Mouse (Mus musculus): ENCODE results near the gene Ms4a8a. TPM values are rescaled to one million over a fixed set of nuclear protein-coding genes. Genes with fewer than 3 reads are reported as not detected.
"Not testable (repeated sequence)": the region's sequence is repeated elsewhere in the genome, so short reads cannot be mapped to it uniquely, and the experiment has no call there.

The Ms4a8a gene
- polyA plus RNA-seq (2012; rRNA removed) (0.08 and 0.25 TPM in 2 replicates), polyA plus RNA-seq (2014; fragmentation: Nextera tagmentation; extraction: Ambion mirVana) (0.11 TPM in 1 of 2 replicates, not detected in the other)

DNA sequence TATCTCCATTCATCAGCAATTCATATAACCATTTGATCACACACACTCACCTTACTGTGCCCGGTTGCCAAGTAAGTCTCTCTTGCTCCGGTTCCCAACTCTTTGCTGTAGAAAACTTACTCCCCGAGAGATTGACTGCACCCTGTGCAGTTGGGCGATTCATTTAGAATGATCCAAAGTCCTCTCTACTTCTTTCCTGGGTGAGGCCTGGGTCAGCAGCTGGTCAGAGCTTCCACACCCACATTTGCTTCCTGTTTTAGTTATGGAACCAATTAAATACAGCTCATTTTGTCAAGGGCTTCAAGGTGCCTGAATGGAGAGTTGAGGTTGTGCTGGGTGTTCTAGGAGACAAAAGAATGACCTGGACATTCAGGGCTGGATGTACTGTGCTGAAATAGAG, at the start of gene Ms4a8a:
Ms4a8a (minus strand) TSS at position 169 of the 400 bp plus-strand sequence.
- Histone ChIP-seq H3K9ac (replicated peaks) (no peak within 1 kb of the TSS), H3K27ac (no peak within 1 kb of the TSS), H3K27me3 (ENCODE audit: control insufficient read depth, insufficient read depth, low read length) (no peaks in the 10 kb centered on the region), H3K4me3 (ENCODE audit: insufficient read depth in 1 of 2, low read depth in 2 of 2, low read length in 2 of 2) (no peak within 1 kb of the TSS), H3K36me3 (replicated peaks; ENCODE audit: control insufficient read depth, insufficient read depth, low read depth) (no peaks in the 10 kb centered on the region), H3K4me1 (replicated peaks; ENCODE audit: control insufficient read depth in 2 of 2, insufficient read depth in 2 of 2, low read length in 1 of 2) (no peaks in the 10 kb centered on the region), H3K9me3 (ENCODE audit: control insufficient read depth, low read length) (no peaks in the 10 kb centered on the region), H3K4me2 (ENCODE audit: low read depth) (no peak within 1 kb of the TSS)
- TF ChIP-seq CTCF (IDR thresholded peaks at IDR 0.05; ENCODE audit: low read depth) (no peak), EP300 (IDR thresholded peaks at IDR 0.05; ENCODE audit: low read depth) (no peak)
- DNase-seq (ENCODE audit: low read depth in 3 of 3, low spot score in 3 of 3): no peak
- WGBS (ENCODE audit: insufficient replicate concordance): 54% methylated on average over 4 of the region's 4 CpGs
- no peak for ATAC-seq (ENCODE audit: insufficient read depth)

DNA sequence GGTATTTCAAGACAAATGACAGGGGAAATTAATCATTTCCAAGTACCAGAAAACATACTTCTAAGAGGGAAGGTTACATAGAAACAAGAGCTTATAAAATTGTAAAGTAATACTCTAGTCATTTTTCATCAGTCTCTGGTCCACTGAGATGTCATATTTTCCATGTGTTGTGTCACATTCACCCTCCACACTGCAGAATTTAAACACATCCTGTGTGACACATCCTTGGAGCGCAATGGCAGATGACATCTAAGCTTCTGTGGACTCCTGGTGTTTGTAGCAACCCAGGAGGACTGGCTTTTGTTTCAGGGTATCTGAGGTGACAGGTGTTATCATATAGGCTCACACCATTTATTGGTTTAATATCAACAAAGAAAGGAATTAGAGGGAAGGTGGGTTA, 48.8 kb upstream of the Ms4a8a start:
- no peak overlapping the region for H3K9ac ChIP-seq (replicated peaks)
- ATAC-seq (ENCODE audit: insufficient read depth): no peak
- 71% methylated on average over 1 of the region's 1 CpGs for WGBS (ENCODE audit: insufficient replicate concordance)
- no peak overlapping the region for H3K27ac ChIP-seq
- H3K9me3 ChIP-seq (ENCODE audit: control insufficient read depth, low read length): no peaks in the 10 kb centered on the region
- no peaks in the 10 kb centered on the region for H3K4me1 ChIP-seq (replicated peaks; ENCODE audit: control insufficient read depth in 2 of 2, insufficient read depth in 2 of 2, low read length in 1 of 2)
- H3K27me3 ChIP-seq (ENCODE audit: control insufficient read depth, insufficient read depth, low read length): no peaks in the 10 kb centered on the region
- no peak for DNase-seq (ENCODE audit: low read depth in 3 of 3, low spot score in 3 of 3)
- no peak overlapping the region for H3K4me3 ChIP-seq (ENCODE audit: insufficient read depth in 1 of 2, low read depth in 2 of 2, low read length in 2 of 2)
- H3K36me3 ChIP-seq (replicated peaks; ENCODE audit: control insufficient read depth, insufficient read depth, low read depth): no peaks in the 10 kb centered on the region
- no peak overlapping the region for H3K4me2 ChIP-seq (ENCODE audit: low read depth)
- TF ChIP-seq EP300 (IDR thresholded peaks at IDR 0.05; ENCODE audit: low read depth): no peak
- no peak for TF ChIP-seq CTCF (IDR thresholded peaks at IDR 0.05; ENCODE audit: low read depth)

DNA sequence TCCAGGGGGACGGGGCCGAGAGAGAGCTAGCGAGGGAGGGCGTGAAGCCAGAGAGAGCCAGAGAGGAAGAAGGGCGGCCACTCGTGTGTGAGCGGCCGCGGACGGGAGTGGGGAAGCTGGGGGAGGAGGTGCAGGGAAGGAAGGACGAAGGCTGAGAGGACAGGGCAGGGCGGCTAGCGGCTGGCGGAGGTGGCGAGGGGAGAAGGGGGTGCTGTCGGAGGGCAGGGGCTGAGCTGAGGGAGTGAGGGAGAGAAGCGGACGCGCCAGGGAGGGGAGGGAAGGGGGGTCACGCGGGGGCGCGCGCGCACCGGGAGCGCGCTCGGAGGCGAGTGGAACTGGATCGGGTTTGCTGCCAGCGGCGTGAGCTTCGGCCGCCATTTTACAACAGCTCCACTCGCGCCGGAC, 40.1 kb upstream of the Ms4a8a start:
- H3K27ac ChIP-seq; H3K4me1 ChIP-seq (replicated peaks; ENCODE audit: control insufficient read depth in 2 of 2, insufficient read depth in 2 of 2, low read length in 1 of 2); H3K9ac ChIP-seq (replicated peaks); H3K36me3 ChIP-seq (replicated peaks; ENCODE audit: control insufficient read depth, insufficient read depth, low read depth); DNase-seq (ENCODE audit: low read depth in 3 of 3, low spot score in 3 of 3); H3K27me3 ChIP-seq (ENCODE audit: control insufficient read depth, insufficient read depth, low read length); H3K9me3 ChIP-seq (ENCODE audit: control insufficient read depth, low read length): not testable (repeated sequence)
- Histone ChIP-seq H3K4me3 (ENCODE audit: insufficient read depth in 1 of 2, low read depth in 2 of 2, low read length in 2 of 2) (peak overlapping the region; percentile 16 to 29; a peak in 1 of 4 replicates), H3K4me2 (ENCODE audit: low read depth) (peak overlapping the region; percentile 43)
- 4% methylated on average over 10 of the region's 38 CpGs for WGBS (ENCODE audit: insufficient replicate concordance)
- ATAC-seq (ENCODE audit: insufficient read depth): peak; percentile 100

DNA sequence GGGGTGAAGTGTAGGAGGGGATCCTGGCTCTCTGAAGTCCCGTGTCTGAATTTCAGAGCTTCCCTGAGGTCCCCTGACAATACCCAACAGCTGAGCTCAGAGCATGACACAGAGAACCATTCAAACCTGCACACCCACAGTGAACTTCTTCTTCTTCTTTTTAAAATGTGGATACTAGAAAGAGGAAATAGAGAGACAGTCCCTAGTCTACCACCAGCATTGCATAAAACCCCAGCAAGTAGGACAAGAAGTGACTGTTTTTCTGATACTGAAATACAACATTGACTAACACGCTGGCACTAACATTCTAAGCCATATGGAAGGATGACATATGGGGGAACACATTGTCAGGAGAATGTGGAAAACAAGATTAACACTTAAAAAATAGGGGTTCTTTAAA, 38.4 kb upstream of the Ms4a8a start:
- H3K4me1 ChIP-seq (replicated peaks; ENCODE audit: control insufficient read depth in 2 of 2, insufficient read depth in 2 of 2, low read length in 1 of 2): no peaks in the 10 kb centered on the region
- no peak overlapping the region for H3K27ac ChIP-seq
- no peak overlapping the region for H3K9ac ChIP-seq (replicated peaks)
- no peaks in the 10 kb centered on the region for H3K27me3 ChIP-seq (ENCODE audit: control insufficient read depth, insufficient read depth, low read length)
- no peak overlapping the region for H3K4me3 ChIP-seq (ENCODE audit: insufficient read depth in 1 of 2, low read depth in 2 of 2, low read length in 2 of 2)
- no peak overlapping the region for H3K4me2 ChIP-seq (ENCODE audit: low read depth)
- ATAC-seq (ENCODE audit: insufficient read depth) (no peak), DNase-seq (ENCODE audit: low read depth in 3 of 3, low spot score in 3 of 3) (peak in 1 of 3 experiments; percentile 10)
- no peaks in the 10 kb centered on the region for H3K9me3 ChIP-seq (ENCODE audit: control insufficient read depth, low read length)
- no peaks in the 10 kb centered on the region for H3K36me3 ChIP-seq (replicated peaks; ENCODE audit: control insufficient read depth, insufficient read depth, low read depth)
- TF ChIP-seq CTCF (IDR thresholded peaks at IDR 0.05; ENCODE audit: low read depth): no peak
- no peak for TF ChIP-seq EP300 (IDR thresholded peaks at IDR 0.05; ENCODE audit: low read depth)
- 35% methylated on average over 2 of the region's 2 CpGs for WGBS (ENCODE audit: insufficient replicate concordance)

DNA sequence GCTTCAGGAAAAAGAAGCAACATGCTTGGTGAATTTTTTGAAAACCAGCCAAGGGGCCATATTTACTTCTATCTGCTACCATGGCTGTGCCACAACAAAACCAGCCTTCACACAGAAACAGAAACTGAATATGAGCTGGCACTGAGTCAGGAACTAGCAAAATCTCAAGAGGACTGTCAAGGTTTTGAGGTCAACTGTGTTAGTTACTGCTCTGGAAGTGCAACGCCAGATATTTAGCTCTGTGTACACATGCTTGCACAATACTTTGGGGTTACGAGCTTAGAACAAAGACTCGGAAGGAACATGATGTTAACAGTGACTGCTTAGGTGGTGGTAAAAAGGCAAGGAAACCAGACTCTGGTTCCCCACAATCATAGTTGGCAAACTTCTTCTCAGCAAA, 26.8 kb upstream of the Ms4a8a start:
- Histone ChIP-seq H3K36me3 (replicated peaks; ENCODE audit: control insufficient read depth, insufficient read depth, low read depth) (no peaks in the 10 kb centered on the region), H3K4me3 (ENCODE audit: insufficient read depth in 1 of 2, low read depth in 2 of 2, low read length in 2 of 2) (no peak overlapping the region), H3K9ac (replicated peaks) (no peak overlapping the region), H3K4me2 (ENCODE audit: low read depth) (no peak overlapping the region), H3K27ac (no peak overlapping the region), H3K9me3 (ENCODE audit: control insufficient read depth, low read length) (no peaks in the 10 kb centered on the region), H3K27me3 (ENCODE audit: control insufficient read depth, insufficient read depth, low read length) (no peaks in the 10 kb centered on the region), H3K4me1 (replicated peaks; ENCODE audit: control insufficient read depth in 2 of 2, insufficient read depth in 2 of 2, low read length in 1 of 2) (no peaks in the 10 kb centered on the region)
- TF ChIP-seq EP300 (IDR thresholded peaks at IDR 0.05; ENCODE audit: low read depth) (no peak), CTCF (IDR thresholded peaks at IDR 0.05; ENCODE audit: low read depth) (no peak)
- WGBS (ENCODE audit: insufficient replicate concordance): 46% methylated on average over 3 of the region's 3 CpGs
- DNase-seq (ENCODE audit: low read depth in 3 of 3, low spot score in 3 of 3) (peak in 1 of 3 experiments; percentile 10), ATAC-seq (ENCODE audit: insufficient read depth) (no peak)

All from liver, embryonic 14.5 days (tissue).